Mouse (Mus musculus) forebrain, postnatal 0 days (tissue): Measurements from ENCODE around the gene Ugt1a9. TPM values are rescaled to one million over a fixed set of nuclear protein-coding genes. Genes with fewer than 3 reads are reported as not detected.

Experiments
- ATAC-seq: fragments of 200-750 bp; cut with Nextera tagmentation; 2 replicates; pipeline ENCODE4 v1.8.0; 2017; ENCODE audit warnings: mild to moderate bottlenecking, moderate library complexity
- DNase-seq: peaks from one replicate; pipeline ENCODE4 v3.0.0-alpha.2; 2015
- H3K27ac ChIP-seq: fragments of 300-500 bp; sonication (generic); 2 replicates; pipeline ENCODE4 v1.5.1; 2014; ENCODE audit warnings: low read depth, mild to moderate bottlenecking, antibody characterized with exemption, low read length, moderate library complexity, mixed read lengths
- H3K27me3 ChIP-seq: fragments of 300-500 bp; sonication (generic); 2 replicates; pipeline ENCODE4 v1.6.1; 2014; ENCODE audit warnings: mild to moderate bottlenecking, low read length, mixed read lengths; ENCODE audit not compliant: insufficient read depth
- H3K36me3 ChIP-seq: fragments of 300-500 bp; sonication (generic); 2 replicates; pipeline ENCODE4 v1.6.1; 2014; ENCODE audit warnings: mild to moderate bottlenecking, moderate library complexity; ENCODE audit not compliant: insufficient read depth
- H3K4me1 ChIP-seq: fragments of 300-500 bp; sonication (generic); 2 replicates; pipeline ENCODE4 v1.6.1; 2014; ENCODE audit warnings: antibody characterized with exemption; ENCODE audit not compliant: insufficient read depth
- H3K4me2 ChIP-seq: fragments of 300-500 bp; sonication (generic); 2 replicates; pipeline ENCODE4 v1.6.1; 2014; ENCODE audit warnings: low read depth, mild to moderate bottlenecking, moderate library complexity
- H3K4me3 ChIP-seq: fragments of 300-500 bp; sonication (generic); 2 replicates; pipeline ENCODE4 v1.5.1; 2014; ENCODE audit warnings: low read depth, low read length, mixed read lengths
- H3K9ac ChIP-seq: fragments of 300-500 bp; sonication (generic); 2 replicates; pipeline ENCODE4 v1.6.1; 2014; ENCODE audit warnings: mild to moderate bottlenecking
- H3K9me3 ChIP-seq: fragments of 300-500 bp; sonication (generic); 2 replicates; pipeline ENCODE4 v1.6.1; 2016; ENCODE audit warnings: low read length
- CTCF ChIP-seq: sonication (generic); IDR thresholded peaks from 2 replicates; pipeline ENCODE4 v1.5.1; 2016; ENCODE audit warnings: antibody characterized with exemption, control low read depth, low read depth
- WGBS: fragments of 180-500 bp; shearing (Covaris S2); extraction: QIAGEN DNeasy Blood & Tissue Kit; methylation state at CpG from one replicate; pipeline ENCODE4 v1.1.7; 2014; 5-methylcytosine and 5-hydroxymethylcytosine counted together
- polyA plus RNA-seq: library from polyadenylated mRNA; unstranded; fragments of >200 nt; fragmentation: Nextera tagmentation; extraction: Ambion mirVana; gene quantifications from 2 replicates; pipeline ENCODE4 v1.2.1, GENCODE M21; 2015
- total RNA-seq: library from RNA; depleted of rRNA; stranded (reverse); fragments of >200 nt; gene quantifications from 2 replicates; pipeline ENCODE4 v1.2.3, GENCODE M21; 2014

The Ugt1a9 gene
- total and polyA plus RNA-seq, 2 experiments from 2014 or later: not detected

GRCm38 (mm10) chr1:88233421-88234247 lies 163.0 kb downstream of the Ugt1a9 start:
- Histone ChIP-seq H3K27ac (no peak overlapping the region), H3K4me3 (no peak overlapping the region), H3K9ac (no peak overlapping the region), H3K27me3 (no peaks in the 10 kb centered on the region), H3K9me3 (peaks cover 98% of the 10 kb centered on the region), H3K4me2 (no peak overlapping the region), H3K4me1 (no peaks in the 10 kb centered on the region), H3K36me3 (no peaks in the 10 kb centered on the region)
- TF ChIP-seq CTCF: no peak
- 70% methylated on average over 14 of the region's 14 CpGs for WGBS
- no peak for DNase-seq
- no peak for ATAC-seq

- Histone ChIP-seq H3K9ac (no peak overlapping the region), H3K4me1 (no peaks in the 10 kb centered on the region), H3K4me3 (no peak overlapping the region), H3K27ac (no peak overlapping the region), H3K27me3 (no peaks in the 10 kb centered on the region), H3K4me2 (no peak overlapping the region), H3K36me3 (no peaks in the 10 kb centered on the region), H3K9me3 (peaks cover 98% of the 10 kb centered on the region)
- WGBS: 64% methylated on average over 4 of the region's 4 CpGs
- no peak for TF ChIP-seq CTCF
- ATAC-seq (no peak), DNase-seq (no peak)
These were observed 163.6 kb downstream of the Ugt1a9 start for GRCm38 (mm10) chr1:88234248-88234610.

- DNase-seq: no peak
- no peak for ATAC-seq
These were observed 164.0 kb downstream of the Ugt1a9 start for GRCm38 (mm10) chr1:88234646-88235045.

GRCm38 (mm10) chr1:88235046-88235893 lies 164.7 kb downstream of the Ugt1a9 start:
- Histone ChIP-seq H3K27ac (no peak overlapping the region), H3K4me2 (no peak overlapping the region), H3K4me1 (no peaks in the 10 kb centered on the region), H3K27me3 (no peaks in the 10 kb centered on the region), H3K9ac (no peak overlapping the region), H3K9me3 (peaks cover 98% of the 10 kb centered on the region), H3K36me3 (no peaks in the 10 kb centered on the region), H3K4me3 (no peak overlapping the region)
- ATAC-seq (no peak), DNase-seq (no peak)
- 64% methylated on average over 11 of the region's 11 CpGs for WGBS
- no peak for TF ChIP-seq CTCF

More at GRCm38 (mm10) chr1:88234646-88235045, 164.0 kb downstream of the Ugt1a9 start:
- H3K27me3 ChIP-seq: no peaks in the 10 kb centered on the region
- no peaks in the 10 kb centered on the region for H3K4me1 ChIP-seq
- no peak overlapping the region for H3K4me3 ChIP-seq
- H3K36me3 ChIP-seq: no peaks in the 10 kb centered on the region
- WGBS: 48% methylated on average over 5 of the region's 5 CpGs
- no peak overlapping the region for H3K4me2 ChIP-seq
- no peak for TF ChIP-seq CTCF
- H3K27ac ChIP-seq: no peak overlapping the region
- no peak overlapping the region for H3K9ac ChIP-seq
- peaks cover 98% of the 10 kb centered on the region for H3K9me3 ChIP-seq

GRCm38 (mm10) chr1:88235894-88236415 lies 165.4 kb downstream of the Ugt1a9 start:
- 60% methylated on average over 4 of the region's 4 CpGs for WGBS
- ATAC-seq: no peak

GRCm38 (mm10) chr1:88237311-88237710 lies 166.7 kb downstream of the Ugt1a9 start:
- 79% methylated on average over 5 of the region's 5 CpGs for WGBS
- Histone ChIP-seq H3K36me3 (no peaks in the 10 kb centered on the region), H3K4me2 (no peak overlapping the region), H3K9me3 (peaks cover 98% of the 10 kb centered on the region), H3K9ac (no peak overlapping the region), H3K4me3 (no peak overlapping the region), H3K4me1 (no peaks in the 10 kb centered on the region), H3K27ac (no peak overlapping the region), H3K27me3 (no peaks in the 10 kb centered on the region)
- no peak for TF ChIP-seq CTCF
- no peak for DNase-seq
- no peak for ATAC-seq

More at GRCm38 (mm10) chr1:88235894-88236415, 165.4 kb downstream of the Ugt1a9 start:
- no peaks in the 10 kb centered on the region for H3K4me1 ChIP-seq
- H3K9me3 ChIP-seq: peaks cover 98% of the 10 kb centered on the region
- H3K4me3 ChIP-seq: no peak overlapping the region
- no peak overlapping the region for H3K4me2 ChIP-seq
- no peak overlapping the region for H3K9ac ChIP-seq
- no peak for TF ChIP-seq CTCF
- H3K36me3 ChIP-seq: no peaks in the 10 kb centered on the region
- no peaks in the 10 kb centered on the region for H3K27me3 ChIP-seq
- DNase-seq: no peak
- no peak overlapping the region for H3K27ac ChIP-seq
